Mouse (Mus musculus): Measurements from ENCODE around the gene Gys1. TPM values are rescaled to one million over a fixed set of nuclear protein-coding genes. Genes with fewer than 3 reads are reported as not detected.

The Gys1 gene
- total RNA-seq, 2 experiments from 2014 or later: 99.2 to 105 TPM

DNA sequence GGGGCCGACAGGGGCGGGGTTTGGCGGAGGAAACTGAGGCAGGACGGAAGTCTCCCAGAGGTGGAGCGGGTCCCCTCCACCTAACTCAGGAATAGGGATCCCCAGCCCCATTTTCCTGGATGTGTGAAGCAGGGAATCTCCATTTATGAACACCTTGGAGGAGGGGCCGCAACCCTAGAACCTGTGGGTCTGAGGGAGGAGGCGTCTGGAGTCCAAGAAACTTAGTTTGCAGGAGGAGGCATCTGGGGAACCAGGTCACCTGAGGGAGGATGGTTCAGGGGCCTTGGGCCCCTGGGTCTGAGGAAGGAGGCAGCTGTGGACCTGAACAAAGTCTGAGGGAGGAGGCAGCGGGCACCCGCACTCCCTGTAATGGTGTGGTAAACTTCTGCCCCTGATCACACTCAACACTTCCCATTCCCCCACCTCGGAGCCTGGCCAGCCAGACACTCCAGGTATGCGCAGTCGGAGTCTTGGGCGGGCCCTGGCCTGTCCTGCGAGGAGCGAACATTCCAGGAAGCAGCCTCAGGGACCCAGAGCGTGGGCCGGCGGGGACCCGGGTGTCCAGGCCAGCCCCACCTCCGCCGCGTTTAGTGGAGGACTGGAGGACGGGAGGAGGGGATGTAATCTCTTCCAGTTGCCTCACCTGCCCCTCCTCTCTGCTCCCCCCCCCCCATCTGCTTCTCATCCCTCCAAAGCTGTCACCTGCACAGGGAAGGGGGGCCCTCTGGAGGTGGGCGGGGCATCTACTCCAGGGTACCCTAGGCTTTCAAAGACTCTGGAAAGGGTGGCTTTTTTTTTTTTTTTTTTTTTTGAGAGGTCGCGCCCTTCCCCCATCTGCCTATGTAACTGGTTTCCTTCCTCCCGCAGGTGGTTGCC is 20.5 kb upstream of the Gys1 start:
- DNase-seq: no peak

GRCm38 (mm10) chr7:45414740-45415224 is 19.9 kb upstream of the Gys1 start:
- no peak for DNase-seq

DNA sequence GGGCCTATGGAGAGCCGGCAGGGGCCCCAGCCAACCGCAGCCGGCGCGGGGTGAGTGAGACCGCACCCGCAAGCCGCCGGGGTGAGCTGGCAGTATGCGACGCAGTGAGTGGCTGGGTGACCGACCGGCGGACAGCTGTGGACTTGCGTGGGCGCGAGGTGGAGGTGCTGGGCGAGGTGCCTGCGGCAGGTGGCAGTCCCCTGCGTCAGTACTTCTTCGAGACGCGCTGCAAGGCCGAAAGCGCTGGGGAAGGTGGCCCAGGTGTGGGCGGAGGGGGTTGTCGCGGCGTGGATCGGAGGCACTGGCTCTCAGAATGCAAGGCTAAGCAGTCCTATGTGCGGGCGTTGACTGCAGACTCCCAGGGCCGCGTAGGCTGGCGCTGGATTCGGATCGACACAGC is 19.0 kb upstream of the Gys1 start:
- no peak for DNase-seq

GRCm38 (mm10) chr7:45417962-45418492 is 16.6 kb upstream of the Gys1 start:
- no peak for DNase-seq

DNA sequence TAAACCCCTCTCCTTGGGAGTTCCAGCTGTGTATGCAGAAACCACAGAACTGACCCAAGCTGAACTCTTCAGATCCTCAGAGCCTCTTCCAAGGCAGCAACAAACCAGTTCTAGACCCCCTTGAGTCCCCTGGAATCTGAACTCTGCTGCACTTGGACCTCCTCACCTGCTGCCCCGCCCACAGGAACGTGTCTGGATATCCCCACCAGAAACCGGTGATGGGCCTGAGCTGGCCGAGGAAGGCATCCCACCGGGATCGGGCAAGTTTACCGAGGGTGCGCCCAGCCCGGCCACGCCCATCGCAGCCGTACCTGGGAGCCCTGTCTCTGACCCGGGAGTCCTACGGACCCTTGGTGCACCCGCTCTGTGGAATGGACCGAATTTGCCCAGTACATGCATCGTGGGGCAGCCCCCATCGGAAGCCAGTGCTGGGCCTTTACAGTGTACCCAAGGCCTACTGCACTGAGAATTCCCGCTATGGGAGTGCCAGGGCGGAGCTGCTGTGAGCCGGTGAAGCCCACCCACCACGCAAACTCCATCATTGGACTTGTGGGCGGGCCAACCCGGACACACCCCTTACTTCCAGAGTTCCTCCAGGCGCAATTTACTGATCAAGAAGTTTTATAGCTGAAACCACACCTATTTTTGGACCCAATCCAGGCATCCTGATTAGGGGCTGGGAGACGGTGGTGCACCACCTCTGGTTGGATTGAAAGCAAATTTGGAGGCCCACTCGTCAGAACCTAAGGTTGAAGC is 14.6 kb upstream of the Gys1 start:
- DNase-seq: no peak

DNA sequence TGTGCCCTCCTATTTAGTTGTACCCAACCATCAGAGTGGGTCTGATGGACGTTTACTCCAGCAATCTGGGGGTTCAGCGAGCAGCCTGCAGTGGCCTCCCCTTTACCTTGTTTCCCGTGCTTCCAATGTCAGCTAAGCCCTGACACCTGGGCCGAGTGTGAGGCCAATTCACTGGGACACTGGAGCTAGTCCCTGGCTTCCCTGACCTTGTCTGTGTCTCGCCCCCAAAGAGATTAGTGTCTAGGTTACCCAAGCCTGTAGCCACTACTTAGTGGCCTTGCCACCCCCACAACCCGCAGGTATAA is 14.1 kb upstream of the Gys1 start, which contains the start of gene Lhb:
TSS of gene Lhb (plus strand) at position 206 of the 305 bp plus-strand sequence.
- no peak for DNase-seq

GRCm38 (mm10) chr7:45421194-45421593 is 13.4 kb upstream of the Gys1 start:
- no peak for DNase-seq

DNA sequence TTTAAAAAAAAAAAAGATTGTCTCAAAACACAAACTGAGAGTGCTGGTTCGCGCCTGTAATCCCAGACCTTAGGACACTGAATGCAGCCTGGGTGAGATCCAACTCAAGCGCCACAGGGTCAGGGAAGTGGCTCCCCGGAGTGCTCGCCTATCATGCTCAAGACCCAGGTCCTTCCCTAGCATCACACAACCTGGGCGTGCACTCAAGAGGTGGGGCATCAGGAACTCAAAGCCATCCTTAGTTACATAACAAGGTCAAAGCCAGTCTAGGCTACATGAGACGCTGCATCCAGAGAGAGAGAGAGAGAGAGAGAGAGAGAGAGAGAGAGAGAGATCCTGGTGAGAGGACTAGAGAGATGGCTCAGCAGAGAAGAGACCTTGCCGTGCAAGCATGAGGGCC is 8.1 kb upstream of the Gys1 start:
- no peak for DNase-seq

GRCm38 (mm10) chr7:45433835-45434202 is 825 bp upstream of the Gys1 start:
- DNase-seq: no peak

- no peak for DNase-seq
Measured at GRCm38 (mm10) chr7:45435038-45435437, 394 bp downstream of the Gys1 start.

- no peak for DNase-seq
Measured at GRCm38 (mm10) chr7:45436444-45436843, 1.8 kb downstream of the Gys1 start.

DNA sequence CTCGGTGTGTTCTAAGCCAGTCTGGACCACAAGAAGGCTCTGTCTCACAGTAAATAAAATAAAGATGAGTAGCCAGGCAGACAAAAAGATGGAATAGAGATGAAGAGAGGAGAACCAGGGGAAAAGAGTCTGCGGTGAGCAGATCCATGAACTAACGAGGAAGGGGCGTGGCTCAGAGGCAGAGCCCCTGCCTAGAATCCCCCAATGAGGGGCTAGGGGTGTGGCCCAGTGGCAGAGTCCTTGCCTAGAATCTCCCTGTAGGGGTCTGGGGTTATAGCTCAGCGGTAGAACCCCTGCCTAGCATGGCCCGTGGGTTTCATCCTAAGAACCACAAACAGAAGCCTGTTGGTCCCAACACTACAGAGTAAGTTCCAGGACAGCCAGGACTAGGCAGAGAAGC is 2.4 kb downstream of the Gys1 start:
- no peak for DNase-seq

- no peak for DNase-seq
Measured at GRCm38 (mm10) chr7:45437521-45438276, 3.1 kb downstream of the Gys1 start, which contains the start of gene Ruvbl2. Gene Ruvbl2 (minus strand): TSS chr7:45438096.

DNA sequence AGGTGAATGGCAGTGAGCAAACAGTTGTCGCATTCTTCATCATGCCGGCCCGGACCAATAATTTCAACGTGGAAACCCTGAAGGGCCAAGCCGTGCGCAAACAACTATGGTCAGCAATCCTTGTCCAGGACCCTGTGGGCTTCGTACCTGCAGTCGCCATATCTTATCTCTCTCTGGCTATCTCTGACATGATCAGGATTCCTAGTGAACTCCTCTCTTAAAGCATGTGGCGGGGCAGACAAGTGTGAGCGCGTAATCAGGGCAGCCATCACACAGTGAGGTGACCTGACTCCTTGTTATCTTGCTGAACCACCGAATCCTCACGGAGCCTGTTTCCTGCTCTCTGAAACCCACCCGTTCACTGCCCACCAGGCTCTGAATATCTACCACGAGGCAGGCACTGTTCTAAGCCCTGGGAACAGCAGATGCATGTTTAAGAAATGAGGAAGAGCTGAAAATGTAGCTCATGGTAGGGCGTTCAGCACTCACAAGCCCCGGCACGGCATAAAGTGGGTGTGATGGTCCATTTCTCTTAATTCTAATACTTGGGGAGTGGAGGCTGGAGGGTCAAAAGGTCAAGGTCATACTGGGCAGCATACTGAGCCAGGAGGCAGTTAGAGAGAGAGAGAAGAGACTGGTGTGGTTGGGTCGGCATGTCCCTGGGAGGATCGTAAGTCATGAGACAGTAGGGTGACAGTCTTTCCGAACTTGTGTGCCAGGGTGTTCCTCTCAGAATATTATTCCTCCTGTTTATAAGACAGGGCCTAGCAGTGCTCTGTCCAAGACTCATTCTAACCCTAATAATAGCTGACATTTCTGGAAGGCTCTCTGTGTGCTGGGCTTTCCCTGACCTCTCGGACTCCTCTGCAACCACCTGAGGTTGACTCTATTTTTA is 9.1 kb downstream of the Gys1 start:
- peak; percentile 48 to 52 for DNase-seq

GRCm38 (mm10) chr7:45446589-45446988 is 11.9 kb downstream of the Gys1 start:
- DNase-seq: no peak

DNA sequence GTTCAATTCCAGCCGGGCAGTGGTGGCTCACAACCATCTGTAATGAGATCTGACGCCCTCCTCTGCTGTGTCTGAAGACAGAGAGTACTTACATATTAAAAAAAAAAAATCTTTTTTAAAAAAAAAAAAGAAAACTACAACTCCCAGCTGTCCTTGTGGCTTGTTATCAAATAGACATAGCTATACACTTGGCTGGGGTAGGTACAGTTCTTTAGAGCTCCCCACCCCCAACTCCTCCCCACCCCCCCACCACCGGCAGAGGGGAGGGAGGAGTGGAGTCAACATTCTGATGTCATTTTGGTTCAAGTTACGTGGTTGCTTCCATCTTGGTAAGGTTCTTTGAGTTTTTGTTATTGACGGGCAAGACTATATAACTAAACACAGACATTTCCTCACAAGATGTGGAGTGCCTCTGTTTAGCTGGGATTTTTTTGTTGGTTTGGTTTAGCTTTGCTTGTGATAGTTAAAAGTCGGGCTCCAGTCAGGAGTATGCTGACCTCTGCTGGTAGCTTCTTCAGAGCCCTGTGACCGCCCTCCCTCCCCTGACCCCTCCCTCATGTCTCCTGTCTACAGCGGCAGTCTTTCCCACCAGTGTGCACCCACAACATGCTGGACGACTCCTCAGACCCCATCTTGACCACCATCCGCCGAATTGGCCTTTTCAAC is 12.8 kb downstream of the Gys1 start:
- peak in 1 of 2 experiments; percentile 55 for DNase-seq

DNA sequence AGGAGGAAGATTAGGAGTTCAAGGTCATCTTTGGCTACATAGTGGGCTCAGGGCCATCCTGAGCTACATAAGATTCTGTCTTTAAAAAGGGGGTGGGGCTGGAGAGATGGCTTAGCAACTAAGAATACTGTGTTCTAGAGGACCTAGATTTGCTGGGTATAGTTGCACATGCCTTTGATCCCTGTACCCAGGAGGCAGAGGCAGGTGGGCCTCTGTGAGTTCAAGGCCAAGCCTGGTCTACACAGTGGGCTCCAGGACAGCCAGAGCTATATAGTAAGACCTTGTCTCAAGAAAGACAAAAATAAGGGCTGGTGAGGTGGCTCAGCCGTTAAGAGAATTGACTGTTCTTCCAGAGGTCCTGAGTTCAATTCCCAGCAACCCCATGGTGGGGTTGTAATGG is 15.3 kb downstream of the Gys1 start:
- DNase-seq: no peak

GRCm38 (mm10) chr7:45451344-45451982 is 16.8 kb downstream of the Gys1 start:
- peak; percentile 78 to 91 for DNase-seq

GRCm38 (mm10) chr7:45454971-45455370 is 20.3 kb downstream of the Gys1 start:
- DNase-seq: no peak

Measured in heart, adult 18-20 months (tissue).